8 mouse cellular contexts compared by ENCODE assay signal in genomic region chr8:108755400-108756325, GRCm38 (mm10).
DNase-seq lines count a peak whose midpoint lies in the region; ATAC-seq lines count a peak whose summit lies in the region.

No protein-coding gene starts in this region.

- H3K9ac ChIP-seq in heart, embryonic 11.5 days (ENCODE audit: low read depth, low read length), result no peak overlapping the region
- peak overlapping the region; percentile 21; the same call in 1 of the 2 replicates for H3K9ac ChIP-seq in forebrain, embryonic 14.5 days (ENCODE audit: low read length)
- H3K9ac ChIP-seq in midbrain, embryonic 13.5 days (replicated peaks), result no peak overlapping the region
- H3K9ac ChIP-seq in liver, embryonic 12.5 days, result no peak overlapping the region

- no peaks in the 10 kb centered on the region for H3K36me3 ChIP-seq in heart, embryonic 11.5 days (ENCODE audit: control insufficient read depth, insufficient read depth, low read length)
- H3K36me3 ChIP-seq in forebrain, embryonic 14.5 days (ENCODE audit: control insufficient read depth, insufficient read depth, low read length), result no peaks in the 10 kb centered on the region
- H3K36me3 ChIP-seq in midbrain, embryonic 13.5 days, result no peaks in the 10 kb centered on the region
- no peaks in the 10 kb centered on the region for H3K36me3 ChIP-seq in liver, embryonic 12.5 days

- peak; percentile 25 for DNase-seq in heart, postnatal 4 days
- peak; percentile 54 for DNase-seq in brain, adult 2 months (ENCODE audit: low read depth, low spot score)
- DNase-seq in forebrain, embryonic 14.5 days (ENCODE audit: low spot score), result peak; percentile 62
- DNase-seq in yolk sac, embryonic 10.5 days (ENCODE audit: low spot score), result no peak
- no peak for DNase-seq in lung, postnatal 4 days

- H3K4me1 ChIP-seq in heart, embryonic 11.5 days (ENCODE audit: control insufficient read depth, insufficient read depth, low read length), result peaks cover 10% of the 10 kb centered on the region
- peaks cover 16% of the 10 kb centered on the region for H3K4me1 ChIP-seq in forebrain, embryonic 14.5 days (ENCODE audit: control insufficient read depth, insufficient read depth, low read length)
- peaks cover 63% of the 10 kb centered on the region for H3K4me1 ChIP-seq in midbrain, embryonic 13.5 days (replicated peaks)
- peaks cover 11% of the 10 kb centered on the region for H3K4me1 ChIP-seq in liver, embryonic 12.5 days

- 74% methylated on average over 19 of the region's 19 CpGs for WGBS in heart, embryonic 11.5 days (ENCODE audit: insufficient replicate concordance)
- whole genome bisulfite sequencing in forebrain, embryonic 14.5 days, result 25% methylated on average over 19 of the region's 19 CpGs
- WGBS in midbrain, embryonic 13.5 days, result 56% methylated on average over 19 of the region's 19 CpGs
- 78% methylated on average over 19 of the region's 19 CpGs for WGBS in liver, embryonic 12.5 days (ENCODE audit: insufficient replicate concordance)

- H3K27ac ChIP-seq in heart, embryonic 11.5 days (ENCODE audit: low read depth, low read length), result no peak overlapping the region
- H3K27ac ChIP-seq in forebrain, embryonic 14.5 days (ENCODE audit: low read depth, low read length), result peak overlapping the region; percentile 44
- peak overlapping the region; percentile 40; the same call in 1 of the 2 replicates for H3K27ac ChIP-seq in midbrain, embryonic 13.5 days
- H3K27ac ChIP-seq in liver, embryonic 12.5 days, result no peak overlapping the region

- H3K9me3 ChIP-seq in heart, embryonic 11.5 days (replicated peaks; ENCODE audit: control insufficient read depth, low read length), result no peaks in the 10 kb centered on the region
- H3K9me3 ChIP-seq in forebrain, embryonic 14.5 days (replicated peaks; ENCODE audit: control insufficient read depth, low read length), result no peaks in the 10 kb centered on the region
- H3K9me3 ChIP-seq in midbrain, embryonic 13.5 days, result no peaks in the 10 kb centered on the region
- H3K9me3 ChIP-seq in liver, embryonic 12.5 days (replicated peaks), result no peaks in the 10 kb centered on the region

- H3K27me3 ChIP-seq in heart, embryonic 11.5 days (ENCODE audit: control insufficient read depth, insufficient read depth, low read length), result no peaks in the 10 kb centered on the region
- no peaks in the 10 kb centered on the region for H3K27me3 ChIP-seq in forebrain, embryonic 14.5 days (replicated peaks; ENCODE audit: control insufficient read depth, insufficient read depth, low read length)
- no peaks in the 10 kb centered on the region for H3K27me3 ChIP-seq in midbrain, embryonic 13.5 days
- no peaks in the 10 kb centered on the region for H3K27me3 ChIP-seq in liver, embryonic 12.5 days (replicated peaks)

- no peak overlapping the region for H3K4me2 ChIP-seq in heart, embryonic 11.5 days
- H3K4me2 ChIP-seq in forebrain, embryonic 14.5 days (ENCODE audit: low read length), result peak overlapping the region; percentile 25
- 0 out of 2 replicates have a peak overlapping the region, but pooled peaks have one; percentile 7 for H3K4me2 ChIP-seq in midbrain, embryonic 13.5 days (replicated peaks)
- H3K4me2 ChIP-seq in liver, embryonic 12.5 days, result no peak overlapping the region

- no peak for ATAC-seq in heart, embryonic 11.5 days (replicated peaks; ENCODE audit: insufficient number of reproducible peaks, low FRiP score, low TSS enrichment)
- ATAC-seq in forebrain, embryonic 14.5 days, result peak; percentile 18; the same call in 1 of the 2 replicates
- ATAC-seq in midbrain, embryonic 13.5 days, result peak; percentile 32; the same call in 1 of the 2 replicates
- no peak for ATAC-seq in liver, embryonic 12.5 days

- H3K4me3 ChIP-seq in heart, embryonic 11.5 days (ENCODE audit: low read depth, low read length), result no peak overlapping the region
- H3K4me3 ChIP-seq in forebrain, embryonic 14.5 days (ENCODE audit: low read depth, low read length), result no peak overlapping the region
- H3K4me3 ChIP-seq in midbrain, embryonic 13.5 days (replicated peaks), result no peak overlapping the region
- H3K4me3 ChIP-seq in liver, embryonic 12.5 days, result no peak overlapping the region

Comparison
In these comparisons a context has a peak if more than half of its experiments do, and no peak if none do; other contexts are left out.
1. DNase-seq: peak in heart, postnatal 4 days (single experiment), brain, adult 2 months (single experiment) and forebrain, embryonic 14.5 days (single experiment); none in yolk sac, embryonic 10.5 days (single experiment) and lung, postnatal 4 days (0 of 2).
2. ATAC-seq: peak in forebrain, embryonic 14.5 days (single experiment) and midbrain, embryonic 13.5 days (single experiment); none in heart, embryonic 11.5 days (single experiment) and liver, embryonic 12.5 days (single experiment).
3. H3K27ac ChIP-seq: peak in forebrain, embryonic 14.5 days (single experiment) and midbrain, embryonic 13.5 days (single experiment); none in heart, embryonic 11.5 days (single experiment) and liver, embryonic 12.5 days (single experiment).
4. H3K4me2 ChIP-seq: peak in forebrain, embryonic 14.5 days (single experiment) and midbrain, embryonic 13.5 days (single experiment); none in heart, embryonic 11.5 days (single experiment) and liver, embryonic 12.5 days (single experiment).